Mouse (Mus musculus) inflammation-experienced regulatory T-cells, adult 6 months (primary cell): ENCODE measurements around the gene Lrpap1. TPM values are rescaled to one million over a fixed set of nuclear protein-coding genes. Genes with fewer than 3 reads are reported as not detected.

ENCODE experiments used
- ATAC-seq: one replicate; pipeline ENCODE4 v1.8.0; 2017
- polyA plus RNA-seq, 3 experiments: library from polyadenylated mRNA; unstranded; fragments of 100-300 nt; shearing (Covaris generic); gene quantifications; one replicate each; pipeline ENCODE4 v1.2.1; 2017

The Lrpap1 gene
- polyA plus RNA-seq, 3 experiments from 2014 or later, result 101 to 114 (median 110) TPM

DNA sequence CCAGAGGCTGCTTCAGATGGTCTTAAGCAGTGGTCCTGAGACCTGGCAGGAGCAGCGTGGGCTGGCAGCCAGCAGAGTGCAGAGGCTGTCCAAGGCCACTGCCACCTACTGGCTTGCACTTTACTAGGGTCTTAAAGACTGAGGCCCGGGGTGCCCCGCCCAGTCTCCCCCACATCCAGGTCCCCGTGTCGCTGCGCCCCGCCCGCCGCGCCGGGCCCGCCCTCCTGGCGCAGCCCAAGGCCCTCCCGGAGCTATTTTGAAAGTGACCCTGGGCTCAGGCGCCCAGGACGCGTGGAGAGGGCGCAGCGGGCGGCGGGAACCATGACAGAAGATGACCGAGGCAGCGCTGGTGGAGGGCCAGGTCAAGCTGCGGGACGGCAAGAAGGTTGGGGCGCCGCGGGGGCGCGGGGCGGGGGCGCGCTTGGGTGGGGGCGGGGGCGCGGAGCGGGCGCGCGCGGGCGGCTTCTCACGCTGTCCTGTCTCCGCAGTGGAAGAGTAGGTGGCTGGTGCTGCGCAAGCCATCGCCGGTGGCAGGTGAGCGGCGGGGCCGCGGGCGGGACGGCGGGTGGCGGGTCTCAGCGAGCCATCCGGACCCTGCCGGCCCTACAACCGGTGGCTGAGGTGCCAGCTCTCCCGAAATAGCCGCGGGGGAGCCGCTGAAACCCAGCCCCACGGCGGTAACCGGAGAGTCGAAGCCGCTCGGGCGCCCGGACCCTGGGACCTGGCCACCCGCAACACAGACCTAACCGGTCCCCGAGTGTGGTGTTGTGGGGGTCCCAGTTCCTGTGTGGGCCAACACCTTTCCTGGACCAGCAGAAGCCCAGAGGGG lies 48.7 kb downstream of the Lrpap1 start, which contains the start of gene Dok7:
Gene Dok7, plus strand, starts transcription at position 163 of the 829 bp plus-strand sequence.
- ATAC-seq, result no peak

GRCm38 (mm10) chr5:35055076-35055475 lies 50.5 kb downstream of the Lrpap1 start:
- ATAC-seq, result no peak

GRCm38 (mm10) chr5:35054628-35055027 lies 50.9 kb downstream of the Lrpap1 start:
- no peak for ATAC-seq

- ATAC-seq, result no peak
Observed at GRCm38 (mm10) chr5:35050541-35050940, 55.0 kb downstream of the Lrpap1 start.

DNA sequence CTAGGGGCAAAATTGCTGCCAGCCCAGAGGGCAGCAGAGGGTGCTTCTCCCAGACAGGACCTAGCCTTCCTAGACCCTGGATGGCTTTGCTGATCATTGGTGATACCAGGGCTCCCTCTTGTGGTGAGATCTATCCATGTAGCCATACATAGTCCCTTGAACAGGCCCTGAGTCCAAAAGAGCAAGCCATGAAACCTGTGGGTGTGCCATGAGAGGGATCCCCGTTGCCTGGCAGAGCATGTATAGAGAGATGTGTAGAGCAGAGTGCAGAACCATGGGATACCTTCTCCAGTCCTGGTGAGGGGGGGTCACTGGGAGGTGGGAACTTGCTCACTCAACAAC lies 62.5 kb downstream of the Lrpap1 start:
- ATAC-seq, result peak; percentile 66

DNA sequence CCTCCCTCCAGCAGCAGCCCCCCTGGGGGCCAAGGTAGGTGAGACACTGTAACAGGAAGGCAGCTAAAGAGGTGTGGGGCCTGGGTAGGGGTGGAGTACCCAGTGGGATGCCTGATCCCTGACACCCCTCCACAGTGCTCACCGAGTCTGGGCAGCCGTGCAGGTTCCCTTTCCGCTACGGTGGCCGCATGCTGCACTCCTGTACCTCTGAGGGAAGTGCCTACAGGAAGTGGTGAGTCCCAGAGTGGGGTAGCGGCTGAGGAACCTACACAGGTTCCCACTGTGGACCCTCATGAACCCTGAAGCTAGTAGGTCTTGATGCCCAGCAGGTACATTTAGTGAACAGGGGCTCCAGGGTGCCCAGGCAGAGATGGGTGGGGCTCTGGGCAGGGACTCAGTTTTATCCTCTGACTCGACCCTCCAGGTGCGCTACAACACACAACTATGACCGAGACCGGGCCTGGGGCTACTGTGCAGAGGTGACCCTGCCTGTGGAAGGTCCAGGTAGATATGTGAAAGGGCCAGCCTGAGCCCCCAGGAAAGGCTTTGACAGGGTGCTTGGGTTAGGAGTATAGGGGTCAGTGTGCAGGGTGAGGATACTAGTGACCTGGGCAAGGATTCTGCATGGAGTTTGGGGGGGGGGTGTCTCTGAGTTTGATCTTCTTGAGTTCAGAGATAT lies 63.0 kb downstream of the Lrpap1 start:
- ATAC-seq, result peak; percentile 87

Other genes with a start within 250 kb of the Lrpap1 start
- gene Msantd1, start 197.8 kb downstream of the Lrpap1 start, polyA plus RNA-seq, result 1 to 10 TPM in 2 of 3 experiments, under 1 TPM in 1; 0.29 to 1.8 (median 1.7) TPM
- gene Rgs12, start 156.3 kb downstream of the Lrpap1 start, polyA plus RNA-seq, result 10 to 100 TPM in 1 of 3 experiments, 1 to 10 TPM in 2; 5.4 to 10.7 (median 9.9) TPM
- gene Hgfac, start 64.3 kb downstream of the Lrpap1 start, polyA plus RNA-seq, result 1 to 10 TPM; 4.5 to 8.0 (median 5.1) TPM
- gene Dok7, start 49.0 kb downstream of the Lrpap1 start, polyA plus RNA-seq, result under 1 TPM in 1 of 3 experiments, not detected in 2; 0.95 TPM
- gene Adra2c, start 172.6 kb upstream of the Lrpap1 start, polyA plus RNA-seq, result not detected